In the genomic region with DNA sequence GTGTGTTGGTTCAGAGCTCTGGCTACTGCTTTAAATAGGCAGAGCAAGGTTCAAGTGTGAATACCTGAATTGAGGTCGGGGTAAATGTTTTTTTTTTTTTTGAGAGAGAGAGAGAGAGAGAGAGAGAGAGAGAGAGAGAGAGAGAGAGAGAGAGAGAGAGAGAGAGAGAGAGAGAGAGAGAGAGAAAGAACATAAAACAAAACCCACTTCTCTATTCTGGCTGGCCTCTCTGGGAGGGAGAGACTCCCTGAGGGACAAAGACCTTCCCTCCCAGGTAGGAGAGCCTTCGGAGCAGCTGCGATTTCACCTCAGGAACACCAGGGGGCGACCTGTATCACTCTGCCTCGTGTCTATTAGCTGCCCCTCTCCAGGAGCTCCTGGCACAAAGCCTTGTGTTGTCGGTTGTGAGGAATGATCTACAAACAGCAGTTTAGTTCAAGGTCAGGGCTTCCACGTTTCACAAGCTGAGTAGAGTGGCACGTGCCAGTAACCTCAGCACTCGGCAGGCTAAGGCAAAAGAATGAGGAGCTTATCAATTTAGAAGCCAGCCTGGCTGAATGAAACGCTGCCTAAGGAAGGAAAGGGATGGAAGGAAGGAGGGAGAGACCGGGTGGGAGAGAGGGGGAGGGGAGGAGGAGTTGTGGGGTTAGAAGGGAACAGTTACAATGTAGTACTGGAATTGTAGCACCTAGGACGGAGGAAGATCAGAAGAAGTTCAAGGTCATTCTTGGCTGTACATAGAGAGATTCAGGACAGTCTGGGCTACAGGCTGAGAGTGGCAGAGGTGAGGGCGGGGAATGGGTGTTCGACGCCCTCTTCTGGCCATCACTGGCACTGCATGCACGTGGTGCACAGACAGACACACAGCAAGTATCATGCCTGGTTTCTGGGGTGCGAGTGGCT, we compare ENCODE assay signal across 8 mouse cellular contexts. TPM values are rescaled to one million over a fixed set of nuclear protein-coding genes. Genes with fewer than 3 reads are reported as not detected.
DNase-seq lines count a peak whose midpoint lies in the region; ATAC-seq lines count a peak whose summit lies in the region.

No protein-coding gene starts in this region.

- 0 out of 2 replicates have a peak overlapping the region, but pooled peaks have one; percentile 11 for H3K4me3 ChIP-seq in embryonic facial prominence, embryonic 13.5 days
- H3K4me3 ChIP-seq in limb, embryonic 15.5 days, result peak overlapping the region; percentile 23

- WGBS in embryonic facial prominence, embryonic 13.5 days, result 10% methylated on average over 17 of the region's 17 CpGs
- 10% methylated on average over 17 of the region's 17 CpGs for WGBS in limb, embryonic 15.5 days

- peaks cover 7% of the 10 kb centered on the region; the same call in 1 of the 2 replicates for H3K4me1 ChIP-seq in embryonic facial prominence, embryonic 13.5 days
- H3K4me1 ChIP-seq in limb, embryonic 15.5 days, result peaks cover 7% of the 10 kb centered on the region; the same call in 1 of the 2 replicates

- H3K4me2 ChIP-seq in embryonic facial prominence, embryonic 13.5 days, result peak overlapping the region; percentile 52
- H3K4me2 ChIP-seq in limb, embryonic 15.5 days, result peak overlapping the region; percentile 47

- 0 out of 2 replicates have a peak overlapping the region, but pooled peaks have one; percentile 6 for H3K9ac ChIP-seq in embryonic facial prominence, embryonic 13.5 days
- no peak overlapping the region for H3K9ac ChIP-seq in limb, embryonic 15.5 days

- no peaks in the 10 kb centered on the region for H3K27me3 ChIP-seq in embryonic facial prominence, embryonic 13.5 days
- no peaks in the 10 kb centered on the region for H3K27me3 ChIP-seq in limb, embryonic 15.5 days

- no peaks in the 10 kb centered on the region for H3K36me3 ChIP-seq in embryonic facial prominence, embryonic 13.5 days
- H3K36me3 ChIP-seq in limb, embryonic 15.5 days, result no peaks in the 10 kb centered on the region

- DNase-seq in B cell, adult 2 months, result peak; percentile 73 to 76
- peak; percentile 47 to 80 for DNase-seq in adrenal gland, postnatal 4 days (ENCODE audit: low spot score in 2 of 2)
- DNase-seq in heart, adult 9 months (ENCODE audit: low spot score in 2 of 2), result peak; percentile 77 to 82
- DNase-seq in kidney, adult 9 months, result peak; percentile 97
- DNase-seq in monocyte, adult 2 months (ENCODE audit: low read depth in 1 of 2, low spot score in 2 of 2), result peak; percentile 10 to 37
- peak; percentile 36 to 56 for DNase-seq in spleen, postnatal 14 days (ENCODE audit: low spot score in 2 of 2)

- ATAC-seq in embryonic facial prominence, embryonic 13.5 days (ENCODE audit: insufficient number of reproducible peaks, insufficient read depth, low FRiP score, low TSS enrichment, low read depth), result 0 out of 2 replicates have a peak, but pooled peaks have one; percentile 52
- ATAC-seq in limb, embryonic 15.5 days (ENCODE audit: insufficient number of reproducible peaks, low FRiP score, low TSS enrichment, low read depth), result peak; percentile 36; the same call in 1 of the 2 replicates

- H3K9me3 ChIP-seq in embryonic facial prominence, embryonic 13.5 days, result no peaks in the 10 kb centered on the region
- no peaks in the 10 kb centered on the region for H3K9me3 ChIP-seq in limb, embryonic 15.5 days

- H3K27ac ChIP-seq in embryonic facial prominence, embryonic 13.5 days, result no peak overlapping the region; the same call in 1 of the 2 replicates
- no peak overlapping the region for H3K27ac ChIP-seq in limb, embryonic 15.5 days

RNA-seq across cellular contexts. Expression of gene Nrsn2, which starts 12.9 kb away (rescaled TPM):
- 1 to 10 TPM; 4.4 to 4.5 TPM for total RNA-seq in adrenal gland, postnatal 4 days (2021)
- 2.1 and 2.3 TPM in 2 replicates for polyA plus RNA-seq in embryonic facial prominence, embryonic 13.5 days (2015; fragmentation: Nextera tagmentation; extraction: Ambion mirVana)
- 1.0 and 1.5 TPM in 2 replicates for polyA plus RNA-seq in limb, embryonic 15.5 days (2015; fragmentation: Nextera tagmentation; extraction: Ambion mirVana)

RNA-seq across cellular contexts. Expression of gene Trib3, which starts 19.7 kb away (rescaled TPM):
- total RNA-seq in adrenal gland, postnatal 4 days (2021), result 1 to 10 TPM; 4.3 to 4.9 TPM
- 2.8 and 2.9 TPM in 2 replicates for polyA plus RNA-seq in embryonic facial prominence, embryonic 13.5 days (2015; fragmentation: Nextera tagmentation; extraction: Ambion mirVana)
- polyA plus RNA-seq in limb, embryonic 15.5 days (2015; fragmentation: Nextera tagmentation; extraction: Ambion mirVana), result 2.9 and 4.5 TPM in 2 replicates

RNA-seq across cellular contexts. Expression of gene Rbck1, which starts 31.0 kb away (rescaled TPM):
- total RNA-seq in adrenal gland, postnatal 4 days (2021), result 100 to 1,000 TPM; 139 TPM
- polyA plus RNA-seq in embryonic facial prominence, embryonic 13.5 days (2015; fragmentation: Nextera tagmentation; extraction: Ambion mirVana), result 83.9 and 95.9 TPM in 2 replicates
- polyA plus RNA-seq in limb, embryonic 15.5 days (2015; fragmentation: Nextera tagmentation; extraction: Ambion mirVana), result 86.3 and 91.7 TPM in 2 replicates

RNA-seq across cellular contexts. Expression of gene Sox12, which starts 34.4 kb away (rescaled TPM):
- 10 to 100 TPM; 50.9 to 51.1 TPM for total RNA-seq in adrenal gland, postnatal 4 days (2021)
- polyA plus RNA-seq in embryonic facial prominence, embryonic 13.5 days (2015; fragmentation: Nextera tagmentation; extraction: Ambion mirVana), result 13.1 and 13.2 TPM in 2 replicates
- polyA plus RNA-seq in limb, embryonic 15.5 days (2015; fragmentation: Nextera tagmentation; extraction: Ambion mirVana), result 5.2 and 6.6 TPM in 2 replicates

RNA-seq across cellular contexts. Expression of gene Zcchc3, which starts 51.3 kb away (rescaled TPM):
- 10 to 100 TPM; 18.5 to 20.2 TPM for total RNA-seq in adrenal gland, postnatal 4 days (2021)
- polyA plus RNA-seq in embryonic facial prominence, embryonic 13.5 days (2015; fragmentation: Nextera tagmentation; extraction: Ambion mirVana), result 44.1 and 47.8 TPM in 2 replicates
- polyA plus RNA-seq in limb, embryonic 15.5 days (2015; fragmentation: Nextera tagmentation; extraction: Ambion mirVana), result 28.5 and 35.0 TPM in 2 replicates

Comparison
In these comparisons a context has a peak if more than half of its experiments do, and no peak if none do; other contexts are left out.
1. DNase-seq: peak in every context shown above with its lines; median percentile 97 in kidney, adult 9 months; 80 in heart, adult 9 months; 74 in B cell, adult 2 months; 64 in adrenal gland, postnatal 4 days; 46 in spleen, postnatal 14 days; 24 in monocyte, adult 2 months.